Mouse (Mus musculus) CD4-positive, CD25-positive, alpha-beta regulatory T cell, adult 4 months (primary cell): Measurements from ENCODE around the gene Sh3bp2. TPM values are rescaled to one million over a fixed set of nuclear protein-coding genes. Genes with fewer than 3 reads are reported as not detected.

Source experiments
- polyA plus RNA-seq, 2 experiments: library from polyadenylated mRNA; unstranded; fragments of 100-300 nt; shearing (Covaris generic); gene quantifications; one replicate each; pipeline ENCODE4 v1.2.1; 2017

Gene Sh3bp2
- polyA plus RNA-seq, 2 experiments from 2014 or later = 6.0 to 18.6 TPM

Other genes starting within 250 kb of the Sh3bp2 start
- 1 to 10 TPM; 4.4 to 4.5 TPM for gene Zfyve28, start 237.4 kb upstream of the Sh3bp2 start, polyA plus RNA-seq
- not detected for gene Cfap99, start 237.2 kb upstream of the Sh3bp2 start, polyA plus RNA-seq
- gene Rnf4, start 189.5 kb upstream of the Sh3bp2 start, polyA plus RNA-seq = 100 to 1,000 TPM; 105 to 132 TPM
- 10 to 100 TPM; 16.5 to 18.3 TPM for gene Fam193a, start 155.9 kb upstream of the Sh3bp2 start, polyA plus RNA-seq
- gene Tnip2, start 11.8 kb upstream of the Sh3bp2 start, polyA plus RNA-seq = 10 to 100 TPM; 26.9 to 31.4 TPM
- gene Add1, start 47.8 kb downstream of the Sh3bp2 start, polyA plus RNA-seq = 100 to 1,000 TPM; 117 to 179 TPM
- gene Mfsd10, start 111.4 kb downstream of the Sh3bp2 start, polyA plus RNA-seq = 10 to 100 TPM; 45.6 to 83.5 TPM
- gene Nop14, start 134.3 kb downstream of the Sh3bp2 start, polyA plus RNA-seq = 10 to 100 TPM; 28.1 to 31.6 TPM
- 1 to 10 TPM; 3.0 to 6.4 TPM for gene Grk4, start 134.5 kb downstream of the Sh3bp2 start, polyA plus RNA-seq
- 10 to 100 TPM; 21.0 to 23.9 TPM for gene Htt, start 235.9 kb downstream of the Sh3bp2 start, polyA plus RNA-seq